In the genomic region with DNA sequence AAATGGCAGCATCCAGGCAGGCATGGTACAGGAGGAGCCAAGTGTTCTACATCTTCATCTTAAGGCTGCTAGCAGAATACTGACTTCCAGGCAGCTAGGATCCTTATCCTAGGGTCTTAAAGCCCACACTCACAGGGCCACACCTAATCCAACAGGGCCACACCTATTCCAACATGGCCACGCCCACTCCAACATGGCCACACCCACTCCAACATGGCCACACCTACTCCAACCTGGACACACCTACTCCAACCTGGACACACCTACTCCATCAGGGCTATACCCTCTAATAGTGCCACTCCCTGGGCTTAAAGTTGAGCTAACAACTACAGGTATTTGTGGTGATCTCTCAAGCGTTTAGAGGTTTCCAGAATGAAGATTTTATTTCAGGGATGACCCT, we compare ENCODE assay signal across 19 mouse cellular contexts. TPM values are rescaled to one million over a fixed set of nuclear protein-coding genes. Genes with fewer than 3 reads are reported as not detected.
A peak's percentile ranks its signal among the peaks of the same experiment; 100 is the strongest.
DNase-seq lines count a peak whose midpoint lies in the region; ATAC-seq and TF ChIP-seq lines count a peak whose summit lies in the region.
"Had no signal": no experiment of that assay in that cellular context is flagged by ENCODE, and none has a peak within 500 bp of the region (broad histone marks: within the 10 kb centered on the region; RNA-seq: fewer than 3 reads in every experiment).

No protein-coding gene starts in this region.

- H3K4me3 ChIP-seq in heart, embryonic 13.5 days = no peak overlapping the region
- no peak overlapping the region for H3K4me3 ChIP-seq in ES-E14 (ENCODE audit: insufficient read depth in 1 of 2, low read depth in 1 of 2, low read length in 2 of 2, poor library complexity in 1 of 2, severe bottlenecking in 1 of 2)
- H3K4me3 ChIP-seq in liver, embryonic 14.5 days (ENCODE audit: insufficient read depth in 1 of 2, low read depth in 2 of 2, low read length in 2 of 2) = no peak overlapping the region
- no peak overlapping the region for H3K4me3 ChIP-seq in limb, embryonic 10.5 days
- no peak overlapping the region for H3K4me3 ChIP-seq in forebrain, embryonic 15.5 days
- H3K4me3 ChIP-seq: embryonic facial prominence, embryonic 12.5 days; erythroblast, embryonic 14.5 days; forebrain, embryonic 13.5 days; hindbrain, embryonic 12.5 days; layer of hippocampus, adult 2 months had no signal

- no peak for ATAC-seq in heart, embryonic 13.5 days (ENCODE audit: extremely low read depth, insufficient number of reproducible peaks, low FRiP score, low TSS enrichment)
- ATAC-seq in liver, embryonic 14.5 days (ENCODE audit: insufficient read depth) = peak; percentile 16; the same call in 1 of the 2 replicates
- ATAC-seq in forebrain, embryonic 15.5 days (replicated peaks) = no peak
- ATAC-seq: forebrain, embryonic 13.5 days had no signal

- H3K9me3 ChIP-seq in heart, embryonic 13.5 days = no peaks in the 10 kb centered on the region
- H3K9me3 ChIP-seq in ES-E14 (ENCODE audit: control insufficient read depth, insufficient read depth, low read depth, low read length) = no peaks in the 10 kb centered on the region
- no peaks in the 10 kb centered on the region for H3K9me3 ChIP-seq in liver, embryonic 14.5 days (ENCODE audit: control insufficient read depth, low read length)
- H3K9me3 ChIP-seq in limb, embryonic 10.5 days (replicated peaks) = no peaks in the 10 kb centered on the region
- no peaks in the 10 kb centered on the region for H3K9me3 ChIP-seq in forebrain, embryonic 15.5 days
- H3K9me3 ChIP-seq: embryonic facial prominence, embryonic 12.5 days; forebrain, embryonic 13.5 days; heart, embryonic 10.5 days; hindbrain, embryonic 12.5 days had no signal

- H3K4me1 ChIP-seq in heart, embryonic 13.5 days = peaks cover 27% of the 10 kb centered on the region
- H3K4me1 ChIP-seq in ES-E14 (ENCODE audit: control insufficient read depth in 2 of 2, insufficient read depth in 2 of 2, low read length in 2 of 2, poor library complexity in 1 of 2) = peaks cover 0 to 3% of the 10 kb centered on the region in 2 experiments; a peak in 1 of 4 replicates
- H3K4me1 ChIP-seq in liver, embryonic 14.5 days (replicated peaks; ENCODE audit: control insufficient read depth in 2 of 2, insufficient read depth in 2 of 2, low read length in 1 of 2) = no peaks in the 10 kb centered on the region
- H3K4me1 ChIP-seq in limb, embryonic 10.5 days = peaks cover 1% of the 10 kb centered on the region; the same call in 1 of the 2 replicates
- H3K4me1 ChIP-seq in forebrain, embryonic 15.5 days = no peaks in the 10 kb centered on the region
- H3K4me1 ChIP-seq: embryonic facial prominence, embryonic 12.5 days; forebrain, embryonic 13.5 days; hindbrain, embryonic 12.5 days had no signal

- 33% methylated on average over 2 of the region's 2 CpGs for WGBS in heart, embryonic 13.5 days
- 17% methylated on average over 2 of the region's 2 CpGs for WGBS in liver, embryonic 14.5 days (ENCODE audit: insufficient replicate concordance)
- WGBS in limb, embryonic 10.5 days = 35% methylated on average over 2 of the region's 2 CpGs
- 40% methylated on average over 2 of the region's 2 CpGs for WGBS in forebrain, embryonic 15.5 days

- no peak for DNase-seq in heart, adult 11 months
- DNase-seq in A20 (ENCODE audit: low read depth, low spot score) (peak; percentile 38), ES-E14 (ENCODE audit: low read depth, low spot score) (peak; percentile 43)
- DNase-seq in liver, embryonic 14.5 days (ENCODE audit: low read depth in 3 of 3, low spot score in 3 of 3) = no peak
- no peak for DNase-seq in adrenal gland, postnatal 36 days
- DNase-seq in limb, embryonic 10.5 days (ENCODE audit: low spot score) = no peak
- DNase-seq: gastrocnemius, postnatal 25 days had no signal

- in situ Hi-C loops in ES-E14 (cut with MboI; ENCODE audit: low sequenced_read_pairs in 2 of 2, unreplicated experiment in 2 of 2) = loop anchor here in 1 of 2 experiments (25.0 kb wide), 1 partner anchor 768 kb away; no protein-coding TSS in a partner anchor

- no peak for TF ChIP-seq EP300 in liver, embryonic 14.5 days (IDR thresholded peaks at IDR 0.05; ENCODE audit: low read depth)

- TF ChIP-seq CTCF in liver, embryonic 14.5 days (IDR thresholded peaks at IDR 0.05; ENCODE audit: low read depth) = no peak

- no peak overlapping the region for H3K9ac ChIP-seq in heart, embryonic 13.5 days
- no peak overlapping the region for H3K9ac ChIP-seq in ES-E14 (ENCODE audit: insufficient read depth, low read depth, low read length, poor library complexity, severe bottlenecking)
- no peak overlapping the region for H3K9ac ChIP-seq in liver, embryonic 14.5 days (replicated peaks)
- H3K9ac ChIP-seq in forebrain, embryonic 15.5 days (replicated peaks) = no peak overlapping the region
- H3K9ac ChIP-seq: embryonic facial prominence, embryonic 12.5 days; forebrain, embryonic 13.5 days; hindbrain, embryonic 12.5 days had no signal

- H3K27ac ChIP-seq in heart, embryonic 13.5 days (replicated peaks) = peak overlapping the region; percentile 65
- H3K27ac ChIP-seq in ES-E14 (ENCODE audit: insufficient read depth, low read depth, low read length, poor library complexity, severe bottlenecking) = no peak overlapping the region
- no peak overlapping the region for H3K27ac ChIP-seq in liver, embryonic 14.5 days
- H3K27ac ChIP-seq in limb, embryonic 10.5 days = no peak overlapping the region
- no peak overlapping the region for H3K27ac ChIP-seq in forebrain, embryonic 15.5 days (replicated peaks)
- H3K27ac ChIP-seq: embryonic facial prominence, embryonic 12.5 days; forebrain, embryonic 13.5 days; hindbrain, embryonic 12.5 days; layer of hippocampus, adult 2 months; macrophage had no signal

- peak overlapping the region; percentile 45 for H3K4me2 ChIP-seq in heart, embryonic 13.5 days
- H3K4me2 ChIP-seq in liver, embryonic 14.5 days (ENCODE audit: low read depth) = no peak overlapping the region
- H3K4me2 ChIP-seq in forebrain, embryonic 15.5 days (replicated peaks) = no peak overlapping the region
- H3K4me2 ChIP-seq: embryonic facial prominence, embryonic 12.5 days; forebrain, embryonic 13.5 days; hindbrain, embryonic 12.5 days; midbrain, embryonic 11.5 days had no signal

- H3K36me3 ChIP-seq in heart, embryonic 13.5 days = no peaks in the 10 kb centered on the region
- no peaks in the 10 kb centered on the region for H3K36me3 ChIP-seq in ES-E14 (ENCODE audit: control insufficient read depth, insufficient read depth, low read length, poor library complexity, severe bottlenecking)
- H3K36me3 ChIP-seq in liver, embryonic 14.5 days (replicated peaks; ENCODE audit: control insufficient read depth, insufficient read depth, low read depth) = no peaks in the 10 kb centered on the region
- H3K36me3 ChIP-seq in limb, embryonic 10.5 days = no peaks in the 10 kb centered on the region
- no peaks in the 10 kb centered on the region for H3K36me3 ChIP-seq in forebrain, embryonic 15.5 days
- H3K36me3 ChIP-seq: embryonic facial prominence, embryonic 12.5 days; heart, embryonic 10.5 days; hindbrain, embryonic 12.5 days had no signal

- H3K27me3 ChIP-seq in heart, embryonic 13.5 days (replicated peaks) = no peaks in the 10 kb centered on the region
- no peaks in the 10 kb centered on the region for H3K27me3 ChIP-seq in liver, embryonic 14.5 days (ENCODE audit: control insufficient read depth, insufficient read depth, low read length)
- no peaks in the 10 kb centered on the region for H3K27me3 ChIP-seq in limb, embryonic 10.5 days (ENCODE audit: low read depth, poor library complexity, severe bottlenecking)
- no peaks in the 10 kb centered on the region for H3K27me3 ChIP-seq in forebrain, embryonic 15.5 days
- H3K27me3 ChIP-seq: embryonic facial prominence, embryonic 12.5 days; forebrain, embryonic 13.5 days had no signal

TF ChIP-seq in ES-E14, 5 proteins besides CTCF, POLR2A, EP300 and RAD21:
- TF ChIP-seq CHD2 (IDR thresholded peaks at IDR 0.05; ENCODE audit: low read depth, low read length) (no peak), ZC3H11A (IDR thresholded peaks at IDR 0.05; ENCODE audit: borderline replicate concordance, low read depth, low read length) (no peak), HCFC1 (IDR thresholded peaks at IDR 0.05; ENCODE audit: borderline replicate concordance, insufficient read depth, low read length) (no peak), ZNF384 (IDR thresholded peaks at IDR 0.05; ENCODE audit: low read depth, low read length) (no peak), MAFK (IDR thresholded peaks at IDR 0.05; ENCODE audit: insufficient read depth, low read depth, low read length) (no peak)

RNA-seq across cellular contexts. Expression of a gene that starts 30.7 kb away (rescaled TPM):
- polyA plus RNA-seq in heart, embryonic 13.5 days (2015; fragmentation: Nextera tagmentation; extraction: Ambion mirVana) = 0.42 and 0.57 TPM in 2 replicates
- 0.11 and 0.40 TPM in 2 replicates for total RNA-seq in ES-E14 (2012; rRNA removed)
- 4.6 and 5.9 TPM in 2 replicates for polyA plus RNA-seq in liver, embryonic 14.5 days (2012; rRNA removed)
- 5.5 and 6.5 TPM in 2 replicates for polyA plus RNA-seq in liver, embryonic 14.5 days (2014; fragmentation: Nextera tagmentation; extraction: Ambion mirVana)
- not detected for total RNA-seq in adrenal gland, postnatal 36 days (2021)
- 0.45 and 0.46 TPM in 2 replicates for polyA plus RNA-seq in limb, embryonic 10.5 days (2016; fragmentation: Nextera tagmentation; extraction: Ambion mirVana)
- not detected in 2 replicates for polyA plus RNA-seq in forebrain, embryonic 15.5 days (2015; fragmentation: Nextera tagmentation; extraction: Ambion mirVana)
- total RNA-seq: layer of hippocampus, adult 2 months; left cerebral cortex, postnatal 36 days had no signal
- polyA plus RNA-seq: erythroblast, embryonic 14.5 days had no signal

RNA-seq across cellular contexts. Expression of a gene that starts 40.4 kb away (rescaled TPM):
- 44.7 and 49.7 TPM in 2 replicates for polyA plus RNA-seq in heart, embryonic 13.5 days (2015; fragmentation: Nextera tagmentation; extraction: Ambion mirVana)
- total RNA-seq in ES-E14 (2012; rRNA removed) = 0.63 and 0.89 TPM in 2 replicates
- polyA plus RNA-seq in liver, embryonic 14.5 days (2012; rRNA removed) = 0.02 TPM in 1 of 2 replicates, not detected in the other
- 0.06 TPM in 1 of 2 replicates, not detected in the other for polyA plus RNA-seq in liver, embryonic 14.5 days (2014; fragmentation: Nextera tagmentation; extraction: Ambion mirVana)
- total RNA-seq in adrenal gland, postnatal 36 days (2021) = under 1 TPM; 0.30 to 0.33 TPM
- polyA plus RNA-seq in limb, embryonic 10.5 days (2016; fragmentation: Nextera tagmentation; extraction: Ambion mirVana) = 0.45 and 0.48 TPM in 2 replicates
- 0.18 and 0.28 TPM in 2 replicates for polyA plus RNA-seq in forebrain, embryonic 15.5 days (2015; fragmentation: Nextera tagmentation; extraction: Ambion mirVana)
- total RNA-seq: adrenal gland, adult 18-20 months had no signal
- polyA plus RNA-seq: macrophage had no signal

Comparison
In these comparisons a context has a peak if more than half of its experiments do, and no peak if none do; other contexts are left out.
1. DNase-seq: peak in A20 (single experiment) and ES-E14 (single experiment); none in heart, adult 11 months (single experiment), liver, embryonic 14.5 days (0 of 3), adrenal gland, postnatal 36 days (0 of 2) and limb, embryonic 10.5 days (single experiment).
2. RNA of a gene that starts 40.4 kb away (polyA plus RNA-seq): 44.7 to 49.7 TPM in heart, embryonic 13.5 days; 0.45 to 0.48 TPM in limb, embryonic 10.5 days, 0.18 to 0.28 TPM in forebrain, embryonic 15.5 days and 0.02 to 0.06 TPM in liver, embryonic 14.5 days; every median in the first group is over 10 times any median in the second.